Mouse (Mus musculus): ENCODE data around the gene Zc3h12c. TPM values are rescaled to one million over a fixed set of nuclear protein-coding genes. Genes with fewer than 3 reads are reported as not detected.

The Zc3h12c gene
- total and polyA plus RNA-seq, 3 experiments = 1.3 TPM; not detected in 1

DNA sequence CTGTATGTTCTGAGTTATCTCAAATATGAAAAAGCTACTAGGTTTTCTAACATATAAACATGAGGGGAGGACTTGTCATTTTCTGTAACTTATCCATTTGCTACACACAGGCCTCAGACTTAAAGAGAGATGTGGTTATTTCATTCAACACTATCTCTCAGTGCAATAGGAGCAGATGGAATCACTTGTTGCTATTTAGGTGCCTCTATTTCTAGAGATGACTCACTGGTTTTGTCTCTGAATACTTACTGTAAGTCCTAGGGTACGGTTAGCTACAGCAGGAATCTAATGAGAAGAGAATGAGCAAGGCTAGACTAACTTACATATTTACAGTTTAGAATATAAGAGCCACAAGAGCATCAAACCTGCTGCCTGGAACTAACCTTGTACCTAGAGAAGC lies 9.8 kb downstream of the Zc3h12c start:
- Histone ChIP-seq H3K9me3 (replicated peaks; ENCODE audit: insufficient read depth, low read length) (no peaks in the 10 kb centered on the region), H3K36me3 (ENCODE audit: control insufficient read depth in 1 of 2, insufficient read depth in 2 of 2, low read length in 2 of 2) (no peaks in the 10 kb centered on the region), H3K4me1 (ENCODE audit: control insufficient read depth in 1 of 2, insufficient read depth in 2 of 2, low read length in 2 of 2) (no peaks in the 10 kb centered on the region), H3K79me2 (ENCODE audit: control insufficient read depth, insufficient read depth, low read length, poor library complexity) (no peaks in the 10 kb centered on the region), H3K27me3 (ENCODE audit: control insufficient read depth in 1 of 2, insufficient read depth in 2 of 2, low read length in 2 of 2) (no peaks in the 10 kb centered on the region; a peak in 1 of 4 replicates), H3K27ac (ENCODE audit: control insufficient read depth, low read depth, low read length) (no peak overlapping the region), H3K4me3 (ENCODE audit: control insufficient read depth in 1 of 2, insufficient read depth in 1 of 2, low read depth in 2 of 2, low read length in 2 of 2) (no peak overlapping the region), H3K9ac (ENCODE audit: control insufficient read depth, low read depth, low read length, poor library complexity, severe bottlenecking) (no peak overlapping the region)
- DNase-seq (ENCODE audit: low read depth, low spot score) = no peak
- TF ChIP-seq UBTF (IDR thresholded peaks at IDR 0.05; ENCODE audit: borderline replicate concordance, insufficient read depth, low read depth, low read length) (no peak), TAL1 (IDR thresholded peaks at IDR 0.05; ENCODE audit: low read length) (no peak), BHLHE40 (IDR thresholded peaks at IDR 0.05; ENCODE audit: borderline replicate concordance, low read depth, low read length) (no peak), RAD21 (IDR thresholded peaks at IDR 0.05; ENCODE audit: low read depth, low read length) (no peak)

DNA sequence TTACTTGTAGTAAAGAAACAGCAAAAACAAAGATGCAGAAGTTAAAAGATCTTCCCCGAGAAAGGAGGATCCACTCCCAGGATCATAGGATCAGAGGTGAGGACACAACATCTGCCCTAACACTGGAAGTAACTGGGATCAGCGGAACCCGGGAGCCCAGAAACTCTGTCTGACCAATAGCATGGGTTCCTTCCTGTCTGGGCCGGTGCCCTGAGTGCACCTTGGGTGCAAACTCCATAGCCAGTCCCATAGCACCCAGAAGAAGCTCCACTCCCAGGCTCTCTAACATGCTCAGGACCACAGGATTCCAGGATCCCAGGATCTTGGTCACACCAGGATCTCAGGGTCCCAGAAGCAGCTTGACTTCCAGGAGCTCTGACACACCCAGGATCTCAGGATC lies 13.0 kb downstream of the Zc3h12c start:
- Histone ChIP-seq H3K79me2 (ENCODE audit: control insufficient read depth, insufficient read depth, low read length, poor library complexity) (no peaks in the 10 kb centered on the region), H3K27me3 (ENCODE audit: control insufficient read depth in 1 of 2, insufficient read depth in 2 of 2, low read length in 2 of 2) (no peaks in the 10 kb centered on the region; a peak in 1 of 4 replicates), H3K9ac (ENCODE audit: control insufficient read depth, low read depth, low read length, poor library complexity, severe bottlenecking) (no peak overlapping the region), H3K27ac (ENCODE audit: control insufficient read depth, low read depth, low read length) (no peak overlapping the region), H3K4me1 (ENCODE audit: control insufficient read depth in 1 of 2, insufficient read depth in 2 of 2, low read length in 2 of 2) (no peaks in the 10 kb centered on the region), H3K36me3 (ENCODE audit: control insufficient read depth in 1 of 2, insufficient read depth in 2 of 2, low read length in 2 of 2) (no peaks in the 10 kb centered on the region), H3K4me3 (ENCODE audit: control insufficient read depth in 1 of 2, insufficient read depth in 1 of 2, low read depth in 2 of 2, low read length in 2 of 2) (no peak overlapping the region), H3K9me3 (replicated peaks; ENCODE audit: insufficient read depth, low read length) (no peaks in the 10 kb centered on the region)
- TF ChIP-seq MXI1 (IDR thresholded peaks at IDR 0.05; ENCODE audit: low read depth, low read length) (no peak), USF2 (IDR thresholded peaks at IDR 0.05; ENCODE audit: borderline replicate concordance in 1 of 2, insufficient read depth in 1 of 2, low read depth in 1 of 2, low read length in 2 of 2) (no peak), RAD21 (IDR thresholded peaks at IDR 0.05; ENCODE audit: low read depth, low read length) (no peak), ZC3H11A (IDR thresholded peaks at IDR 0.05; ENCODE audit: low read depth, low read length) (no peak), POLR2A (IDR thresholded peaks at IDR 0.05; ENCODE audit: control insufficient read depth in 1 of 2, insufficient read depth in 1 of 2, low read depth in 1 of 2, low read length in 2 of 2, poor library complexity in 1 of 2) (no peak), E2F4 (IDR thresholded peaks at IDR 0.05; ENCODE audit: borderline replicate concordance, low read depth, low read length) (no peak), ZKSCAN1 (IDR thresholded peaks at IDR 0.05; ENCODE audit: low read depth, low read length) (no peak), ZNF384 (IDR thresholded peaks at IDR 0.05; ENCODE audit: low read depth, low read length) (no peak), CTCF (IDR thresholded peaks at IDR 0.05 in 2 of 3, conservative IDR thresholded peaks at IDR 0.05 in 1 of 3; ENCODE audit: control insufficient read depth in 1 of 3, insufficient read depth in 1 of 3, low read depth in 2 of 3, low read length in 3 of 3, poor library complexity in 1 of 3, severe bottlenecking in 1 of 3) (no peak), MAFK (IDR thresholded peaks at IDR 0.05; ENCODE audit: borderline replicate concordance, low read depth, low read length) (no peak)
- DNase-seq (ENCODE audit: low read depth, low spot score) = no peak

DNA sequence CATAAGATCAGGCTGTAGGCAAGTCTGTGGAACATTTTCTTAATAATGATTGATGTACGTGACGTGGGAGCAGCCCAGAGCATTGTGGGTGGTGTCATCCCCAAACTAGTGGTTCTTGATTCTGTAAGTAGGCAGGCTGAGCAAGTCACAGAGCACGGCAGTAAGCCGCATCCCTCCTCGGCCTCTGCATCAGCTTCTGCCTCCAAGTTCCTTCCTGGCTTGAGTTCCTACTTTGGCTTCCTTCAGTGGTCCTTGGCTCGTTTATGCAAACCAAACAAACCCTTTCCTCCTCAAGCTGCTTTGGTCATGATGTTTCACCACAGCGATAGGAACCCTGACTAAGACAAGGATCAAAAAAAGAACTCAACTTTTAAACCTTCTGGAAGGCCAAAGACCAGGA lies 14.1 kb downstream of the Zc3h12c start:
- Histone ChIP-seq H3K9me3 (replicated peaks; ENCODE audit: insufficient read depth, low read length) (no peaks in the 10 kb centered on the region), H3K27me3 (ENCODE audit: control insufficient read depth in 1 of 2, insufficient read depth in 2 of 2, low read length in 2 of 2) (no peaks in the 10 kb centered on the region; a peak in 1 of 4 replicates), H3K79me2 (ENCODE audit: control insufficient read depth, insufficient read depth, low read length, poor library complexity) (no peaks in the 10 kb centered on the region), H3K36me3 (ENCODE audit: control insufficient read depth in 1 of 2, insufficient read depth in 2 of 2, low read length in 2 of 2) (no peaks in the 10 kb centered on the region), H3K27ac (ENCODE audit: control insufficient read depth, low read depth, low read length) (no peak overlapping the region), H3K4me1 (ENCODE audit: control insufficient read depth in 1 of 2, insufficient read depth in 2 of 2, low read length in 2 of 2) (no peaks in the 10 kb centered on the region), H3K4me3 (ENCODE audit: control insufficient read depth in 1 of 2, insufficient read depth in 1 of 2, low read depth in 2 of 2, low read length in 2 of 2) (no peak overlapping the region), H3K9ac (ENCODE audit: control insufficient read depth, low read depth, low read length, poor library complexity, severe bottlenecking) (no peak overlapping the region)
- no peak for TF ChIP-seq SMC3 (IDR thresholded peaks at IDR 0.05; ENCODE audit: low read depth, low read length)
- TF ChIP-seq USF1 (IDR thresholded peaks at IDR 0.05; ENCODE audit: low read depth, low read length) = no peak
- no peak for TF ChIP-seq NRF1 (IDR thresholded peaks at IDR 0.05; ENCODE audit: insufficient read depth, low read depth, low read length, poor library complexity, severe bottlenecking)
- TF ChIP-seq NELFE (IDR thresholded peaks at IDR 0.05; ENCODE audit: low read depth, low read length) = no peak
- no peak for TF ChIP-seq ZKSCAN1 (IDR thresholded peaks at IDR 0.05; ENCODE audit: low read depth, low read length)
- TF ChIP-seq ZC3H11A (IDR thresholded peaks at IDR 0.05; ENCODE audit: low read depth, low read length) = no peak
- no peak for TF ChIP-seq POLR2AphosphoS5 (IDR thresholded peaks at IDR 0.05; ENCODE audit: borderline replicate concordance, low read depth, low read length)
- TF ChIP-seq CHD1 (IDR thresholded peaks at IDR 0.05; ENCODE audit: low read depth, low read length) = no peak
- no peak for TF ChIP-seq HCFC1 (IDR thresholded peaks at IDR 0.05; ENCODE audit: low read depth, low read length)
- TF ChIP-seq RCOR1 (IDR thresholded peaks at IDR 0.05; ENCODE audit: low read depth, low read length) = no peak
- no peak for TF ChIP-seq MYC (IDR thresholded peaks at IDR 0.05; ENCODE audit: low read depth, low read length)
- no peak for TF ChIP-seq CHD2 (IDR thresholded peaks at IDR 0.05; ENCODE audit: low read length)
- no peak for TF ChIP-seq CTCF (IDR thresholded peaks at IDR 0.05 in 2 of 3, conservative IDR thresholded peaks at IDR 0.05 in 1 of 3; ENCODE audit: control insufficient read depth in 1 of 3, insufficient read depth in 1 of 3, low read depth in 2 of 3, low read length in 3 of 3, poor library complexity in 1 of 3, severe bottlenecking in 1 of 3)
- TF ChIP-seq GABPA (IDR thresholded peaks at IDR 0.05; ENCODE audit: low read depth, low read length) = no peak
- DNase-seq (ENCODE audit: low read depth, low spot score) = no peak

Data from MEL (cell line).